Mouse (Mus musculus): ENCODE results near the gene Nnmt.

The Nnmt gene

GRCm38 (mm10) chr9:48635576-48636350 lies 30.8 kb upstream of the Nnmt start:
- no peak for DNase-seq (ENCODE audit: low spot score in 2 of 2)

- no peak for DNase-seq (ENCODE audit: low spot score in 2 of 2)
These were observed 28.2 kb upstream of the Nnmt start for GRCm38 (mm10) chr9:48633147-48633546.

- no peak for DNase-seq (ENCODE audit: low spot score in 2 of 2)
These were observed 14.3 kb upstream of the Nnmt start for GRCm38 (mm10) chr9:48619268-48619667.

GRCm38 (mm10) chr9:48618589-48618988 lies 13.6 kb upstream of the Nnmt start:
- peak in 1 of 2 experiments; percentile 63 for DNase-seq (ENCODE audit: low spot score in 2 of 2)

GRCm38 (mm10) chr9:48618111-48618510 lies 13.2 kb upstream of the Nnmt start:
- DNase-seq (ENCODE audit: low spot score in 2 of 2) = no peak

- DNase-seq (ENCODE audit: low spot score in 2 of 2) = no peak
These were observed 12.6 kb upstream of the Nnmt start for GRCm38 (mm10) chr9:48617511-48618010.

- DNase-seq (ENCODE audit: low spot score in 2 of 2) = no peak
These were observed 8.3 kb upstream of the Nnmt start for GRCm38 (mm10) chr9:48613221-48613620.

GRCm38 (mm10) chr9:48612542-48612941 lies 7.6 kb upstream of the Nnmt start:
- no peak for DNase-seq (ENCODE audit: low spot score in 2 of 2)

GRCm38 (mm10) chr9:48611032-48611431 lies 6.1 kb upstream of the Nnmt start:
- no peak for DNase-seq (ENCODE audit: low spot score in 2 of 2)

GRCm38 (mm10) chr9:48609734-48610133 lies 4.8 kb upstream of the Nnmt start:
- no peak for DNase-seq (ENCODE audit: low spot score in 2 of 2)

- DNase-seq (ENCODE audit: low spot score in 2 of 2) = no peak
These were observed 2.5 kb upstream of the Nnmt start for GRCm38 (mm10) chr9:48607417-48607816.

- DNase-seq (ENCODE audit: low spot score in 2 of 2) = no peak
These were observed 1.2 kb upstream of the Nnmt start for GRCm38 (mm10) chr9:48606171-48606570.

GRCm38 (mm10) chr9:48605697-48606096 lies 744 bp upstream of the Nnmt start:
- no peak for DNase-seq (ENCODE audit: low spot score in 2 of 2)

GRCm38 (mm10) chr9:48604226-48604625 lies 727 bp downstream of the Nnmt start:
- DNase-seq (ENCODE audit: low spot score in 2 of 2) = no peak

- no peak for DNase-seq (ENCODE audit: low spot score in 2 of 2)
These were observed 4.1 kb downstream of the Nnmt start for GRCm38 (mm10) chr9:48600881-48601280.

GRCm38 (mm10) chr9:48600066-48600465 lies 4.9 kb downstream of the Nnmt start:
- DNase-seq (ENCODE audit: low spot score in 2 of 2) = no peak

GRCm38 (mm10) chr9:48597494-48597893 lies 7.5 kb downstream of the Nnmt start:
- DNase-seq (ENCODE audit: low spot score in 2 of 2) = no peak

GRCm38 (mm10) chr9:48596924-48597323 lies 8.0 kb downstream of the Nnmt start:
- no peak for DNase-seq (ENCODE audit: low spot score in 2 of 2)

GRCm38 (mm10) chr9:48593915-48594314 lies 11.0 kb downstream of the Nnmt start:
- no peak for DNase-seq (ENCODE audit: low spot score in 2 of 2)

GRCm38 (mm10) chr9:48590606-48591005 lies 14.3 kb downstream of the Nnmt start:
- no peak for DNase-seq (ENCODE audit: low spot score in 2 of 2)

GRCm38 (mm10) chr9:48586332-48586731 lies 18.6 kb downstream of the Nnmt start:
- DNase-seq (ENCODE audit: low spot score in 2 of 2) = peak in 1 of 2 experiments; percentile 60

GRCm38 (mm10) chr9:48580808-48581207 lies 24.1 kb downstream of the Nnmt start:
- DNase-seq (ENCODE audit: low spot score in 2 of 2) = no peak

- DNase-seq (ENCODE audit: low spot score in 2 of 2) = no peak
These were observed 42.6 kb downstream of the Nnmt start for GRCm38 (mm10) chr9:48562388-48562787.

Data from frontal cortex, postnatal 10 days (tissue).